Mouse (Mus musculus): ENCODE measurements around the gene Rbm34. TPM values are rescaled to one million over a fixed set of nuclear protein-coding genes. Genes with fewer than 3 reads are reported as not detected.

The Rbm34 gene
- polyA plus RNA-seq (2017; shearing (Covaris generic)), result 40.8 TPM

GRCm38 (mm10) chr8:126970579-126971313 is at the start of gene Rbm34:
Gene Rbm34, minus strand, starts transcription at chr8:126971071.

GRCm38 (mm10) chr8:126945730-126946163 is 25.1 kb downstream of the Rbm34 start, which contains the start of gene Tomm20:
Gene Tomm20, minus strand, starts transcription at chr8:126945844.

Other genes starting within 250 kb of the Rbm34 start
- 164 TPM for gene Tomm20, start 25.2 kb downstream of the Rbm34 start, polyA plus RNA-seq (2017; shearing (Covaris generic))
- 2.6 TPM for gene Pard3, start 92.8 kb upstream of the Rbm34 start, polyA plus RNA-seq (2017; shearing (Covaris generic))

Measured in effector memory CD4-positive, alpha-beta T cell, adult 7 months (primary cell).